Mouse (Mus musculus) neural tube, embryonic 14.5 days (tissue): ENCODE measurements around the gene Bri3bp. TPM values are rescaled to one million over a fixed set of nuclear protein-coding genes. Genes with fewer than 3 reads are reported as not detected.
"Not testable (repeated sequence)": the region's sequence is repeated elsewhere in the genome, so short reads cannot be mapped to it uniquely, and the experiment has no call there.

ENCODE experiments used
- ATAC-seq: fragments of 200-750 bp; cut with Nextera tagmentation; 2 replicates; pipeline ENCODE4 v1.8.0; 2017; ENCODE audit warnings: low read depth, mild to moderate bottlenecking, moderate TSS enrichment, moderate library complexity
- H3K27ac ChIP-seq: fragments of 300-500 bp; sonication (generic); 2 replicates; pipeline ENCODE4 v1.5.1; 2014; ENCODE audit warnings: low read depth, mild to moderate bottlenecking, control low read depth, low read length, moderate library complexity, mixed read lengths
- H3K27me3 ChIP-seq: fragments of 300-500 bp; sonication (generic); 2 replicates; pipeline ENCODE4 v1.6.1; 2014; ENCODE audit warnings: low read length; ENCODE audit not compliant: control insufficient read depth, insufficient read depth
- H3K36me3 ChIP-seq: fragments of 300-500 bp; sonication (generic); 2 replicates; pipeline ENCODE4 v1.6.1; 2014; ENCODE audit warnings: low read length, mixed read lengths; ENCODE audit not compliant: control insufficient read depth, insufficient read depth
- H3K4me1 ChIP-seq: fragments of 300-500 bp; sonication (generic); 2 replicates; pipeline ENCODE4 v1.6.1; 2014; ENCODE audit warnings: low read length; ENCODE audit not compliant: control insufficient read depth, insufficient read depth
- H3K4me2 ChIP-seq: fragments of 300-500 bp; sonication (generic); 2 replicates; pipeline ENCODE4 v1.6.1; 2014; ENCODE audit warnings: mild to moderate bottlenecking, low read depth, low read length, control low read depth
- H3K4me3 ChIP-seq: fragments of 300-500 bp; sonication (generic); 2 replicates; pipeline ENCODE4 v1.5.1; 2014; ENCODE audit warnings: low read depth, low read length, control low read depth, mixed read lengths
- H3K9ac ChIP-seq: fragments of 300-500 bp; sonication (generic); replicated peaks from 2 replicates; pipeline ENCODE4 v1.6.1; 2014; ENCODE audit warnings: low read depth, mild to moderate bottlenecking, control low read depth, low read length, mixed read lengths
- H3K9me3 ChIP-seq: fragments of 300-500 bp; sonication (generic); 2 replicates; pipeline ENCODE4 v1.6.1; 2016; ENCODE audit warnings: low read length; ENCODE audit not compliant: control insufficient read depth
- WGBS: fragments of 180-500 bp; shearing (Covaris S2); extraction: QIAGEN DNeasy Blood & Tissue Kit; methylation state at CpG from one replicate; pipeline ENCODE4 v1.1.7; 2014; 5-methylcytosine and 5-hydroxymethylcytosine counted together
- polyA plus RNA-seq: library from polyadenylated mRNA; unstranded; fragments of >200 nt; fragmentation: Nextera tagmentation; extraction: Ambion mirVana; gene quantifications from 2 replicates; pipeline ENCODE4 v1.2.1, GENCODE M21; 2014

Bri3bp gene
- polyA plus RNA-seq: 34.5 and 40.5 TPM in 2 replicates

DNA sequence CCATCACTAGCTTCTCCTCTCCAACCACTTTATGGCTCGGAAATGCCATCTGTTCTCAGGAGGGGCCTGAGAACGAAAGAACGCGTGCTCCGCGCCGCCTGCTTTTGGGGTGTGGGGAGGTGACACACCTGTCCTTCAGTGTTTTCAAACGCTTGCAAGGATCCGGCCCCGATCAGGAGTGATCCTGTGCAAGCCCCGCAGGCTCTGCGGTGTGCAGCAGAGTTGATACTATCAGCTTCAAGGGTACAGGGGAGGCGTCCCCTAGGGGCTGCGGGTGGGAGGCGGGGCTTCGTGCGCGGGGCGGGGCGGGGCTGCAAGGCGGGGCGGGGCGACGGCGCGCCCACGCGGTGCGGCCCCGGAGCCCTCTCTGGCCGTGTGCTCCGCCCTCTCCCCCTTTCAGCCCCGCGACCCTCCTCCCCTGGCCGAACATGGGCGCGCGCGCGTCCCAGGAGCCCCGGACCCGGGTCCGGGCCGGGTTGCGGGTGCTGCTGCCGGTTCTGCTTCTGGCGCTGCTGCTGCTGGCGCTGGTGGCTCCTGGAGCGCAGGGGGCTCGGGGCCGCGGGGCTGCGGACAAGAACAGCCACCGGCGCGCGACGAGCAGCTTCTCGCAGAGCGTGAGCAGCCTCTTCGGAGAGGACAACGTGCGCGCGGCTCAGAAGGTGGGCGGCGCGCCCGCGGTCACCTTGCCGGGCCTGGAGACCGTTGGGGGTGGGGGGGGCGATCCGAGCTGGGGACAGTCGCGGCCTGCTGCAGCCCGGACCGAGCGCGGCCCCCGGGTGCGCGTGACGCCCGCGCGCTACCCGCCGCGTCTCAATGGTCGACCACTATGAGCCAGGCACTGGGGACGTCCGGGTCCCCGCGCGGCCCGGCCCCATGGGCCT lies at the start of gene Bri3bp:
Gene Bri3bp, plus strand, starts transcription at position 335 of the 881 bp plus-strand sequence.
- peak within 1 kb of the TSS; percentile 83 for H3K9ac ChIP-seq

DNA sequence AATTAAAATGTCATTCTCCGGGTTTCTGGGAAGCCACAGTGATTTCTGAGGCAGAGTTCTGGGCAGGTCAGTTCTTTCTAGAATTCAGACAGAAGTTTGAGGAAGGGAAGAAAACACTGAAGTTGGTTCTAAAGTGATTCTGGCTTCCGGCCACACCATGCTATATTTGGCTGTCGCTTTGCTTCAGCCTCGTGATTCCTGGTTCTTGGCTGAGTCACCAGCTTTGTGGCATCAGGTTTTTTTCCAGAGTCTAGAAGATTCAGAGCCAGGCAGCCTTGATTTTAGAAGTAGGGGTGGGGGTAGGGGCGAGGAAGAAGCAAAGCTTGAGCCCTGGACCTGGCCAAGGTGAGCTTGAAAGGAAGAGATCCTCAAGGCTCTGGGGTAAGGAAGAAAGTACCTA lies 49.8 kb upstream of the Bri3bp start:
- Histone ChIP-seq H3K4me2 (no peak overlapping the region), H3K9ac (no peak overlapping the region), H3K4me3 (no peak overlapping the region), H3K4me1 (peaks cover 27% of the 10 kb centered on the region), H3K27ac (no peak overlapping the region; the same call in 1 of the 2 replicates), H3K9me3 (no peaks in the 10 kb centered on the region), H3K27me3 (no peaks in the 10 kb centered on the region), H3K36me3 (no peaks in the 10 kb centered on the region)
- ATAC-seq: no peak
- 76% methylated on average over 5 of the region's 5 CpGs for WGBS

More for the DNA sequence above, at the start of gene Bri3bp:
- WGBS: under 1% methylated on average over 84 of the region's 97 CpGs
- no peaks in the 10 kb centered on the region for H3K9me3 ChIP-seq
- H3K27me3 ChIP-seq: no peaks in the 10 kb centered on the region
- peak within 1 kb of the TSS; percentile 72 for H3K27ac ChIP-seq
- H3K4me2 ChIP-seq: peak within 1 kb of the TSS; percentile 69
- H3K36me3 ChIP-seq: no peaks in the 10 kb centered on the region
- ATAC-seq: peak; percentile 89
- peaks cover 15% of the 10 kb centered on the region for H3K4me1 ChIP-seq
- H3K4me3 ChIP-seq: peak within 1 kb of the TSS; percentile 86

GRCm38 (mm10) chr5:125392176-125392575 lies 49.2 kb upstream of the Bri3bp start:
- H3K27ac ChIP-seq: peak overlapping the region; percentile 95; the same call in 1 of the 2 replicates
- not testable (repeated sequence) for ATAC-seq, H3K4me2 ChIP-seq, H3K9me3 ChIP-seq, H3K36me3 ChIP-seq, H3K9ac ChIP-seq, H3K27me3 ChIP-seq, H3K4me3 ChIP-seq
- H3K4me1 ChIP-seq: peaks cover 27% of the 10 kb centered on the region
- 96% methylated on average over 4 of the region's 4 CpGs for WGBS

DNA sequence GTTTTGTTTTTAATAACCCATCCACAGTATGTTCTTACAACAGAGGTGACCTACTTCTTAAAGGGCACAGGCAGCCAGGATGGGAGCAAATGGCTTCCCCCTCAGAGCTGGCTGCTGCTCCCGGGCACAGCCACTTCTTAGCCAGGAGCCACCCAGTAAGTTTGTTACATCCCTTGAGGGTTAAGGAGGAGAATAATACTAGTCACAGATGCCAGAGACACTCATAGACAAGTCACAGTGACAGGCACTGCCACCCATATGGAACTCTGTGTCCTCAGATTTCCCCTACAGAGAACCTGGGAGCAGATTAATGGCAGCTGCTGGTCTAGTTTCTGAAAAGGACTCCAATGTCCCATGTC lies 48.8 kb upstream of the Bri3bp start:
- 27% methylated on average over 1 of the region's 1 CpGs for WGBS
- peaks cover 27% of the 10 kb centered on the region for H3K4me1 ChIP-seq
- H3K4me3 ChIP-seq: peak overlapping the region; percentile 20; the same call in 1 of the 2 replicates

DNA sequence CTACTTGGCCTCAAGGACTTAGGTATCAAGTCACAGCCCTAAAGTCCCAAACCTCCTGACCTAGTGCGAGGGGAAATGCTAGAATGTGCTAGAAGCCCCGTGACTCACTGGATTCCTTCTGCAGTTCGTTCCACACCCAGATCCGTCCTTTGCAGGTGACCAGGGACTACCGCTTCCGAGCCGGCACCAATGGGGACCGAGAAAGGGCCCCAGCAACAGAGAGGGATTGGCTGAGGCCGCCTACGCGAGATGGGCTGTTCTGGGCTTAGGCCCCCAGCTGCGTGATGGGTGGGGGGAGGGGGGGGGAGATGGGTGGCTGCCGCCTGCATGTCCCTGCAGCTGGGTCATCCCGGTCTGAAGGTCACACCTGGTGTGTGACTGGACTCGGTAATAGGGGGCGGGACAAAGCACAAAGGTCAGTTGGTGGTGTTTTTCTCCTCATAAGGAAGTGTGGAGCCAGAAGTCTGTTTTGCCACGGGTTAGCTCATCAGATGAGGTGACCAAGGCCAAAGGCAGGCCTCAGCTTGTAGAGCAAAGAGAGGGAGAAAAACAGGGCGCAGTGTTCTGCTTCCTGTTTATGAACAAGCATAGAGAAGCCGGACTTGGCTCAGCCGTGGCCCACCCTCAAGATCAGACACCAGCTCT lies 48.3 kb upstream of the Bri3bp start:
- Histone ChIP-seq H3K4me1 (peaks cover 26% of the 10 kb centered on the region), H3K27ac (peak overlapping the region; percentile 95), H3K9me3 (no peaks in the 10 kb centered on the region), H3K9ac (peak overlapping the region; percentile 41), H3K4me3 (peak overlapping the region; percentile 20; the same call in 1 of the 2 replicates), H3K27me3 (no peaks in the 10 kb centered on the region), H3K36me3 (no peaks in the 10 kb centered on the region), H3K4me2 (peak overlapping the region; percentile 50)
- ATAC-seq: peak; percentile 92
- under 1% methylated on average over 20 of the region's 20 CpGs for WGBS

More for the DNA sequence above, 48.8 kb upstream of the Bri3bp start:
- 0 out of 2 replicates have a peak overlapping the region, but pooled peaks have one; percentile 7 for H3K9ac ChIP-seq
- no peaks in the 10 kb centered on the region for H3K9me3 ChIP-seq
- H3K27me3 ChIP-seq: no peaks in the 10 kb centered on the region
- H3K36me3 ChIP-seq: no peaks in the 10 kb centered on the region
- H3K27ac ChIP-seq: peak overlapping the region; percentile 95
- peak overlapping the region; percentile 50; the same call in 1 of the 2 replicates for H3K4me2 ChIP-seq
- ATAC-seq: no peak

- H3K36me3 ChIP-seq: no peaks in the 10 kb centered on the region
- H3K9ac ChIP-seq: peak overlapping the region; percentile 41
- no peaks in the 10 kb centered on the region for H3K27me3 ChIP-seq
- no peaks in the 10 kb centered on the region for H3K9me3 ChIP-seq
- peak; percentile 62 for ATAC-seq
- peak overlapping the region; percentile 50 for H3K4me2 ChIP-seq
- H3K4me1 ChIP-seq: peaks cover 20% of the 10 kb centered on the region; the same call in 1 of the 2 replicates
- peak overlapping the region; percentile 20; the same call in 1 of the 2 replicates for H3K4me3 ChIP-seq
- WGBS: 9% methylated on average over 20 of the region's 25 CpGs
- peak overlapping the region; percentile 95 for H3K27ac ChIP-seq
These were observed 47.5 kb upstream of the Bri3bp start for GRCm38 (mm10) chr5:125393622-125394603.

DNA sequence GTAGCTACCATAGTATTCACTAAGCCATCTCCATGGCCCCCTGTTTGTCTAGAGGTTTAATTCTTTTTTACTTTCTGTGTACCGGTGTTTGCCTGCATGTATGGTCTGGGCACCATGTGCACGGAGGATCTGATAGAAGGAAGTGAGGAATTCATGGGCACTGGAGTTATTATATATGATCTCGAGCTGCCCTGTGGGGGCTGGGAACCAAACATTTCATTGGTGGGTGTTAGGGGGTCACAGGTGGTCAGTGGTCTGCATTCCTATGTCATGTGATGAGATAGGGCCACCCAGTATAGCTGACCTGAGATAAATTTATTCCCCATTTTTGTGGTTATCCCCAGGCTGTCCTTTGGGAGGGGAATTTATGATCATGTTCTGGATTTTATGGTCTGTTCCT lies 46.4 kb upstream of the Bri3bp start:
- Histone ChIP-seq H3K27me3 (no peaks in the 10 kb centered on the region), H3K9ac (no peak overlapping the region), H3K4me1 (peaks cover 20% of the 10 kb centered on the region; the same call in 1 of the 2 replicates), H3K27ac (peak overlapping the region; percentile 95), H3K36me3 (no peaks in the 10 kb centered on the region), H3K4me3 (no peak overlapping the region), H3K4me2 (peak overlapping the region; percentile 50; the same call in 1 of the 2 replicates), H3K9me3 (no peaks in the 10 kb centered on the region)
- WGBS: 55% methylated on average over 3 of the region's 3 CpGs
- no peak for ATAC-seq

DNA sequence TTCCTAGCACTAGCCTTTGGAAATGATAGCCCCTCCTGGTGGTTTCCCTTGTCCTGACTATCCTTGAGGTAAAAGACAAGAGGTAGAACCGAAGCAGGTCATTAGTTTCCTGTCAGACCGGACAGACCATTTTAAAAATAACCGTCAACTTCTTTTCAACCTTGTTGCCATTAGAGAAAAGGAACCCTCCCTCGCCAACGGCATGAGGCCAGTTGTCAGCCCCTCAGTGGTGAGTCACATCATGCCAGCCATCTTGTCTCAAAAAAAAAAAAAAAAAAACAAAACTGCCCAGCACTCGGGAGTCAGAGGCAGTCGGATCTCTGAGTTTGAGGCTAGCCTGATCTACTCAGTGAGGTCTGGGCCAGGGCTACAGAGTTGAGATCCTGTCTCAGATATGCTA lies 40.5 kb upstream of the Bri3bp start:
- no peaks in the 10 kb centered on the region for H3K36me3 ChIP-seq
- H3K27me3 ChIP-seq: no peaks in the 10 kb centered on the region
- no peak for ATAC-seq
- no peaks in the 10 kb centered on the region for H3K4me1 ChIP-seq
- no peak overlapping the region for H3K4me3 ChIP-seq
- 63% methylated on average over 7 of the region's 7 CpGs for WGBS
- H3K4me2 ChIP-seq: no peak overlapping the region
- no peaks in the 10 kb centered on the region for H3K9me3 ChIP-seq
- H3K27ac ChIP-seq: no peak overlapping the region
- H3K9ac ChIP-seq: no peak overlapping the region
